Mouse (Mus musculus) ES-Bruce4 (cell line): ENCODE results near the gene Mbtps1. TPM values are rescaled to one million over a fixed set of nuclear protein-coding genes. Genes with fewer than 3 reads are reported as not detected.

Experiments
- H3K27ac ChIP-seq: 2 replicates; pipeline ENCODE4 v1.5.1; 2012; ENCODE audit warnings: low read length, inconsistent platforms; ENCODE audit not compliant: insufficient read depth
- H3K27me3 ChIP-seq: 2 replicates; pipeline ENCODE4 v1.6.1; 2012; ENCODE audit warnings: mild to moderate bottlenecking, low read length, inconsistent platforms; ENCODE audit not compliant: control insufficient read depth, poor library complexity, insufficient read depth, severe bottlenecking
- H3K36me3 ChIP-seq: 2 replicates; pipeline ENCODE4 v1.6.1; 2012; ENCODE audit warnings: inconsistent platforms, mild to moderate bottlenecking, low read length, moderate library complexity; ENCODE audit not compliant: control insufficient read depth, poor library complexity, insufficient read depth, severe bottlenecking
- H3K4me1 ChIP-seq: one replicate; pipeline ENCODE4 v1.8.1; 2011; ENCODE audit warnings: low read length; ENCODE audit not compliant: control insufficient read depth, insufficient read depth
- H3K4me3 ChIP-seq: 2 replicates; pipeline ENCODE4 v1.5.1; 2011; ENCODE audit warnings: low read depth, mild to moderate bottlenecking, low read length
- H3K9ac ChIP-seq: 2 replicates; pipeline ENCODE4 v1.6.1; 2012; ENCODE audit warnings: low read depth, mild to moderate bottlenecking, inconsistent platforms; ENCODE audit not compliant: poor library complexity, severe bottlenecking
- H3K9me3 ChIP-seq: replicated peaks from 2 replicates; pipeline ENCODE4 v1.6.1; 2012; ENCODE audit warnings: mild to moderate bottlenecking, low read length, inconsistent platforms; ENCODE audit not compliant: control insufficient read depth, poor library complexity, insufficient read depth, severe bottlenecking
- CTCF ChIP-seq: IDR thresholded peaks from one replicate; pipeline ENCODE4 v1.8.1; 2011; ENCODE audit warnings: low read depth, low read length
- EP300 ChIP-seq: IDR thresholded peaks from 2 replicates; pipeline ENCODE4 v1.6.1; 2011; ENCODE audit warnings: low read depth, low read length; ENCODE audit not compliant: insufficient read depth
- POLR2A ChIP-seq: IDR thresholded peaks from one replicate; pipeline ENCODE4 v1.8.1; 2011; ENCODE audit warnings: low read length; ENCODE audit not compliant: insufficient read depth
- polyA plus RNA-seq: library from polyadenylated mRNA; stranded (reverse); fragments of >200 nt; gene quantifications from 2 replicates; pipeline ENCODE4 v1.2.4, GENCODE M21; 2011; ENCODE audit warnings: low read depth; ENCODE audit not compliant: missing spikeins, insufficient read depth, insufficient read length

Gene Mbtps1
- polyA plus RNA-seq, 1 experiment = 118 TPM

GRCm38 (mm10) chr8:119555861-119556260 is 2.7 kb downstream of the Mbtps1 start:
- Histone ChIP-seq H3K4me1 (peaks cover 4% of the 10 kb centered on the region), H3K27me3 (no peaks in the 10 kb centered on the region), H3K27ac (no peak overlapping the region), H3K9ac (no peak overlapping the region), H3K36me3 (peaks cover 6% of the 10 kb centered on the region; the same call in 1 of the 2 replicates), H3K9me3 (no peaks in the 10 kb centered on the region), H3K4me3 (no peak overlapping the region)
- no peak for TF ChIP-seq EP300
- TF ChIP-seq POLR2A = no peak
- TF ChIP-seq CTCF = no peak

DNA sequence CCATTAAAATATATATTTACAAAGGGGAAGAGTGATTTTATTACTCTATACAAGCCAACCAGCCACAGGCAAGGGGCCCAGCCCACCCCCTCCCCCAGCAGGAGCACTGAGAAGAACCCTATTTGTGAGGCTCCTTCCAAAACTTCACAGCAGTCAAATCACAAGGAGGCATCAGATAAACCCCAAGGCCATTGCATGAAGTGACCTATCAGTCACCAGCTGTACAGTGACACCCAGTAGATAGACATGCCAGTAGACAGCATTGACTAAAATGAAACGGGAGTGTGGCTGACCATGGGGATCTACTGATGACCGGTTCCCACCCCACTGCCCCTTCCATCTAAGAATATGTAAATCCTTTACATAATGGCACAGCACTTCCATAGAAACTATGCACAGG is 5.6 kb downstream of the Mbtps1 start:
- no peaks in the 10 kb centered on the region for H3K27me3 ChIP-seq
- no peak for TF ChIP-seq POLR2A
- no peak for TF ChIP-seq EP300
- no peak for TF ChIP-seq CTCF
- H3K27ac ChIP-seq = no peak overlapping the region
- peaks cover 7% of the 10 kb centered on the region for H3K4me1 ChIP-seq
- no peak overlapping the region for H3K9ac ChIP-seq
- H3K36me3 ChIP-seq = peaks cover 9% of the 10 kb centered on the region; the same call in 1 of the 2 replicates
- H3K4me3 ChIP-seq = no peak overlapping the region
- no peaks in the 10 kb centered on the region for H3K9me3 ChIP-seq

DNA sequence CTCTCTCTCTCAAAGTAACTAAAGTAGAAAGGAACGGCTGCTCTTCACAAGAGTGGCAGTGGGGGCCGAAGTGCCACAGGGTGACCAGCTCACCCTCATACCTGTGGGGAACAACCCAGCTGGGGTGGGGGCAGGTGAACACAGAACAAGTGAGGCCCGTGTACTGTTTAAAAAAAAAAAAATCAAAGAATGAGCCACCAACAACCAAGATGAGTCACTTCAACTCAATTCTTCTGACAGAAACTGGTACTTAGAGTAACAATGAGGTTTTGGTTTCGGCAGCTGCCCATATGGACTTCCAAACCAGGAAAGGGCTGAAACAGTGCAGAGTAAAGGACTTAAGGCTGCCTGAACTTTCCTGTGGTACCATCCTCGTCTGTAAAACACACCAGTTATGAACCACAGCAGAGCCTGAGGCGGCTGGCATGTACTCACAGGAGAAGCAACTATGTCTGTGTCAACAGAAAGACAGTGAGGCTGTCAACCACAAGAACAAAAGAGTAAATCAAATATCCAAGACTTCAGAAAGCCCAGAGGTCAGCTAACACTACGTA is 9.9 kb downstream of the Mbtps1 start:
- no peak overlapping the region for H3K4me3 ChIP-seq
- no peaks in the 10 kb centered on the region for H3K27me3 ChIP-seq
- H3K27ac ChIP-seq = no peak overlapping the region
- H3K9me3 ChIP-seq = no peaks in the 10 kb centered on the region
- TF ChIP-seq CTCF (no peak), EP300 (no peak), POLR2A (no peak)
- H3K9ac ChIP-seq = no peak overlapping the region
- peaks cover 14% of the 10 kb centered on the region for H3K4me1 ChIP-seq
- peaks cover 29% of the 10 kb centered on the region for H3K36me3 ChIP-seq

GRCm38 (mm10) chr8:119547019-119547691 is 11.4 kb downstream of the Mbtps1 start:
- no peaks in the 10 kb centered on the region for H3K27me3 ChIP-seq
- H3K27ac ChIP-seq = peak overlapping the region; percentile 64

DNA sequence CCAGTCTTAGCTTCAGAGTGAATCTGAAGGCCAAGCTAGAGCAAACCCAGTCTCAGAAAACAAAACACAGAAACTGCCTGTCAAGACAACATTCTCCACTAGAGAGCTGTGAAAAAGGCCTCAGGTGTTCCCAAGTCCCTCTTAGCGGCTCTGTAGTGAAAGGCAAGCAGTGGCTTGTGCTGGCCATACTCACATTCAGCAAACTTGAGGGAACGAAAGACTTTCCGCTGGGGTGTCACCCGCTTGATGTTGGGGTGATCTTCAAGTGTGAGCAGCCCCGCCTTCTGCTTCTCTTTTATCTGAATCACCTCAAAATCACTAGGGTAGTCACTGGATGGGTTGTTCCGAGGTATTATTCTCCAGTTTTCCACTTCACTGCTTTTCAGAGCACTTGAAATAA is 12.7 kb downstream of the Mbtps1 start:
- no peaks in the 10 kb centered on the region for H3K9me3 ChIP-seq
- TF ChIP-seq POLR2A = no peak
- H3K27me3 ChIP-seq = no peaks in the 10 kb centered on the region
- H3K36me3 ChIP-seq = peaks cover 55% of the 10 kb centered on the region
- peaks cover 12% of the 10 kb centered on the region for H3K4me1 ChIP-seq
- no peak overlapping the region; the same call in 1 of the 2 replicates for H3K9ac ChIP-seq
- peak overlapping the region; percentile 23 for H3K27ac ChIP-seq
- H3K4me3 ChIP-seq = no peak overlapping the region

More at GRCm38 (mm10) chr8:119547019-119547691, 11.4 kb downstream of the Mbtps1 start:
- no peaks in the 10 kb centered on the region for H3K9me3 ChIP-seq
- TF ChIP-seq CTCF (no peak), EP300 (peak; percentile 98), POLR2A (no peak)
- H3K4me1 ChIP-seq = peaks cover 13% of the 10 kb centered on the region
- H3K36me3 ChIP-seq = peaks cover 41% of the 10 kb centered on the region
- peak overlapping the region; percentile 37 for H3K9ac ChIP-seq
- H3K4me3 ChIP-seq = no peak overlapping the region

GRCm38 (mm10) chr8:119545180-119545579 is 13.4 kb downstream of the Mbtps1 start:
- H3K36me3 ChIP-seq = peaks cover 61% of the 10 kb centered on the region

More at GRCm38 (mm10) chr8:119545180-119545579, 13.4 kb downstream of the Mbtps1 start:
- no peaks in the 10 kb centered on the region for H3K9me3 ChIP-seq
- no peak for TF ChIP-seq POLR2A
- TF ChIP-seq EP300 = no peak
- no peak for TF ChIP-seq CTCF
- peaks cover 9% of the 10 kb centered on the region for H3K4me1 ChIP-seq
- no peak overlapping the region for H3K9ac ChIP-seq
- H3K4me3 ChIP-seq = no peak overlapping the region
- peak overlapping the region; percentile 66 for H3K27ac ChIP-seq
- H3K27me3 ChIP-seq = no peaks in the 10 kb centered on the region
